Mouse (Mus musculus): Measurements from ENCODE around the gene Ift74. TPM values are rescaled to one million over a fixed set of nuclear protein-coding genes. Genes with fewer than 3 reads are reported as not detected.

Ift74 gene
- polyA plus RNA-seq, 1 experiment from 2014 or later, result 44.9 TPM

DNA sequence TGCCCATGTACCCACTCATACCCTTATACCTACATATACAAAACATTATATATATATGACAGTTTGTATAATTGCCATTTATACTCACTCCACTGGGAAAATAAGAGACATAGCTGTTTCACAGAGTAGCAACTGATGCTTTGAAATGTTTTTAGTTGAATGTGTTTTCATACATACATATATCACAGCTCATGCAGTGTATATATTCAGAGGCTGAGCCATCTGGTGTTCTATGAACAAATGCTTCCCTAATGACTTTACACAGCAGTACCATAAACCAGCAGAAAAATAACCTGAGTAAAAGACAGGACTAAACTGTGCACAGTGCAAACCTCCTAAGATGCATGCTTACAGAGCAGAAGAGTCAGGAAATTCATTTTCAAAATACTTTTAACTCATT is 99.5 kb downstream of the Ift74 start:
- Histone ChIP-seq H3K4me3 (no peak overlapping the region), H3K27me3 (ENCODE audit: low read depth, poor library complexity, severe bottlenecking) (no peaks in the 10 kb centered on the region), H3K9me3 (replicated peaks) (no peaks in the 10 kb centered on the region), H3K4me1 (no peaks in the 10 kb centered on the region), H3K36me3 (no peaks in the 10 kb centered on the region), H3K27ac (no peak overlapping the region)
- DNase-seq (ENCODE audit: low spot score), result no peak

DNA sequence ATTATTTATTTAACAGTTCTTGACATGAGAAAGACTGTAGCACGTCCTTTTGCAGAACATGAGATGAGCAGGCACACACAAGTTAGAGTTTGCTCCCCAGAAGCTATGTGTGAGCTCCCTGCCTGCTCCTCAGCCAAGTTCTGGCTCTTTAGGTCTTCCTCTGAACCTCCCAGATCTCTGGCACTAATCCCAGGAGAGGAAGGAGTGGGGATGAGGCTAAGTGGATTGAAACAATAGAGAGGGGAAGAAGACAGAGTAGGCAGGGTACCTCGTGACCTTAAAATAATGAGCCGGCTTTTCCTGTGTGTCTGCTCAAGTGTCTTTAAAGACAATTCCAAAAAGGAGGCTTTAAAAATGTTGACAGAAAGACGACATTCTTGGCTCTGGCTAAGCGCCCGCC is 100.9 kb downstream of the Ift74 start:
- 84% methylated on average over 6 of the region's 6 CpGs for WGBS
- no peaks in the 10 kb centered on the region for H3K27me3 ChIP-seq (ENCODE audit: low read depth, poor library complexity, severe bottlenecking)
- DNase-seq (ENCODE audit: low spot score), result no peak
- no peak overlapping the region for H3K27ac ChIP-seq
- no peaks in the 10 kb centered on the region for H3K4me1 ChIP-seq
- H3K36me3 ChIP-seq, result no peaks in the 10 kb centered on the region
- no peak overlapping the region for H3K4me3 ChIP-seq
- H3K9me3 ChIP-seq (replicated peaks), result no peaks in the 10 kb centered on the region

DNA sequence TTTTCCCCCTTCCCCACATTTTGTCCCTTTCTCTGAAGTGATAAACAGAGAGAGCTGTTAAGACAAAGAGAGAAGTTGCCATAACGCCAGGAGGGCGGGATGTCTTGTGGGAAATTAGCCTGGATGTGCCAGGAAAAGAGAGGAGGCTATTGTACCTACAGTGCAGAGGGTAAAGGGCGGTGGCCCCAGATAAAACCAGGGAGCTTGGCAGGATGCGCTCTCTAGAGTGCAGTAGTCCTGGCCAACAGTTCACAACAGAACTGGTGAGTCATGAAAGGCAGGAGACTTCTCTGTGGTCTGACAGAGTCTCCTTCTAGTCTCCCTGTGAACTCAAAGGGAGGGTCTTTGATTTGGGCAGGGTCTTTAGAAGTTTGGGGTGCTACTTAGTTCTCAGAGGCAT is 111.5 kb downstream of the Ift74 start:
- H3K27ac ChIP-seq, result no peak overlapping the region
- DNase-seq (ENCODE audit: low spot score), result no peak
- no peaks in the 10 kb centered on the region for H3K4me1 ChIP-seq
- H3K9me3 ChIP-seq (replicated peaks), result no peaks in the 10 kb centered on the region
- H3K4me3 ChIP-seq, result no peak overlapping the region
- H3K27me3 ChIP-seq (ENCODE audit: low read depth, poor library complexity, severe bottlenecking), result no peaks in the 10 kb centered on the region
- WGBS, result 74% methylated on average over 4 of the region's 4 CpGs
- H3K36me3 ChIP-seq, result no peaks in the 10 kb centered on the region

DNA sequence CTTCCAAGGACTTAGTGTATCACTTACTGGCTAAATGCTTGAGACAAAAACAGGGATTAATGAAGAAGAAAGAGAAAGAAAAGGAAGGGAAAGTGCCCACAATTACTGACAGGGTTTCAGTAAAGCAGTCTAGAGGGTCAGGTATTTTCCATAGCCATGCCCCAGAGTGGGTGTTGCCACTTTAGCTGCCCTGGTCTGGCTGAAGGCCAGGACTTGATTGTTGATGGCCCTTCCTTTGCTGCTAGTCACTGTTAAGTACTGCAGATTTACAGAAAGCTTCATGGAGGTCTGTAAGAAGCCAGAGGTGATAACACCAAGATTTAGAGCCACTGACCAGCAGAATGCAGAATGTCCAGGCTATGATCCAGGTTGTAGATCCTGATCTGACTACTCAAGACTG is 118.4 kb downstream of the Ift74 start:
- no peak for DNase-seq (ENCODE audit: low spot score)
- Histone ChIP-seq H3K36me3 (no peaks in the 10 kb centered on the region), H3K9me3 (replicated peaks) (no peaks in the 10 kb centered on the region), H3K4me1 (no peaks in the 10 kb centered on the region), H3K27me3 (ENCODE audit: low read depth, poor library complexity, severe bottlenecking) (no peaks in the 10 kb centered on the region), H3K27ac (no peak overlapping the region), H3K4me3 (no peak overlapping the region)

DNA sequence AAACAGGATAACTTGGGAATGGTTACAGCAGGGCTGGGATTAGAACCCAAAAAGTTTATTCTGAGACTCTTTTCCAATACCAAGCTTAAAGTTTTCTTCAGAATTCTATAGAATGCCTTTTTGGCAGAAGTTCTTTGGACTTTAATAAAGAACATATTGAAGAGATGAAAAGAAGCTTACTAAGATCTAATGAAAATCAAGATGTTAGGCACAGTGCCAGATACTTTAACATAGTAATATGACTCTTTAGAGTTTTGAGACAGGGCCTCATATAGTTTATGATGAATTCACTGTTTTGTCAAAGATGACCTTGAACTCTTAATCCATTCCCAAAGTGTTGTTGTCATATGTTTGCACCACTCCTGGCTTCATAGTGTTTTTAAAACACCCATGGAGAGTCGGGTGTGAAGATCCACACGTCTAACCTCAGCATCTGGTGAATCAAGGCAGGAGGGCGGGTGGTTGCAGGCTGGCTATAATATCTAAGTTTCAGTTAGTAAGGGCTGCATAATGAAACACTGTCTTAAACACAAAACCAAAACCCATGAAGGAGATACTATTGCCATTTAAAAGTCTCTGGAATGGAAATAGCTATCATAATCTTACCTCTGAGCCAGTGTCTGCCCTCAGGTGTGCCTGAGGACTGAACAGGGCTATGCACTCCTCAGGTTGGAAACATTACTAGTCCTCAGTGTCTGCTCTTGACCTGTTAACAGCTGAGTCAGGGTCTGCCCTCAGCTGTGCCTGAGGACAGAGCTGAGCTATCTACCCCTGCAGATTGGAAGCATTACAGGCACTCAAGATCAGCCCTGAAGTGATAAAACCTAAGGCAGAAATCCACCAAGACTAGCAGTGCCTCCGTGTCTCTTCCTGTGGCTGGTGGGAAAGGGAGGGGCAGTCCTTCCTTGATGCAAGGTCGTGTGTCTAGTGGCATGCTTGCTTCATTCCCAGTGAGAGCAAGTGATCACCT is 123.3 kb downstream of the Ift74 start:
- no peak for DNase-seq (ENCODE audit: low spot score)
- Histone ChIP-seq H3K9me3 (replicated peaks) (no peaks in the 10 kb centered on the region), H3K27me3 (ENCODE audit: low read depth, poor library complexity, severe bottlenecking) (no peaks in the 10 kb centered on the region), H3K4me3 (no peak overlapping the region), H3K4me1 (peaks cover 6% of the 10 kb centered on the region; the same call in 1 of the 2 replicates), H3K36me3 (no peaks in the 10 kb centered on the region), H3K27ac (no peak overlapping the region)
- 69% methylated on average over 5 of the region's 5 CpGs for WGBS

DNA sequence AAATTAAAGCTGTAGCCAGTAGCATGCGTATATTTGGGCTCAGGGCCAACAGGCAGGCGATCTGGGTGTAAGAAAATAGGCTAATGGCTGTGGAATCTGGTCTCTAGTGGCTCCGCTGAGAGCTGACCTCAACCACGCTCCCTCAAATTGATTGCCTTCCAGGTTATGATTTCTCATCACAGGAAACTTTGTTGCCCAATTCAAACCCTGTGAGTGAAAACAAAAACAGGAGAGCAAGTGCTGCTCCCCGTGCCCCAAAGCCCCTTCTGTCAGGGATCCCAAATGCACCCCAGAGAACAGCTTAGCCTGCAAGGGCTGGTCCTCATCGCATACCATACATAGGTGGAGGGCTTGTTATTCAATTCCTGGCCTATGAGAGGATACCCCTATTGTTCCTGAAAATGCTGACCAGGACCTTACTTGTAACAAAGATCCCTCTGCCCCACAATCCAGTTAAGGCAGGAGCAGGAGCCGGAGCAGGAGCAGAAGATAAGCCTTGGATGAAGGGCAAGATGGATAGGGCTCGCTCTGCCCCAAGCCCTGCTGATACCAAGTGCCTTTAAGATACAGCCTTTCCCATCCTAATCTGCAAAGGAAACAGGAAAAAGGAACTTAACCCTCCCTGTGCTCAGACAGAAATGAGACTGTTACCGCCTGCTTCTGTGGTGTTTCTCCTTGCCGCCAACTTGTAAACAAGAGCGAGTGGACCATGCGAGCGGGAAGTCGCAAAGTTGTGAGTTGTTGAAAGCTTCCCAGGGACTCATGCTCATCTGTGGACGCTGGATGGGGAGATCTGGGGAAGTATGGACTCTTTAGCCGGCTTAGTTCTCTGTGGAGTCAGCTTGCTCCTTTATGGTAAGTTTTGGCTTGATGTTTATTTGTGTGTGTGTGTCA is 124.8 kb downstream of the Ift74 start, which contains the start of gene Tek:
Gene Tek (plus strand): TSS at position 452 of the 894 bp plus-strand sequence.
- H3K4me3 ChIP-seq, result peak within 1 kb of the TSS; percentile 24

DNA sequence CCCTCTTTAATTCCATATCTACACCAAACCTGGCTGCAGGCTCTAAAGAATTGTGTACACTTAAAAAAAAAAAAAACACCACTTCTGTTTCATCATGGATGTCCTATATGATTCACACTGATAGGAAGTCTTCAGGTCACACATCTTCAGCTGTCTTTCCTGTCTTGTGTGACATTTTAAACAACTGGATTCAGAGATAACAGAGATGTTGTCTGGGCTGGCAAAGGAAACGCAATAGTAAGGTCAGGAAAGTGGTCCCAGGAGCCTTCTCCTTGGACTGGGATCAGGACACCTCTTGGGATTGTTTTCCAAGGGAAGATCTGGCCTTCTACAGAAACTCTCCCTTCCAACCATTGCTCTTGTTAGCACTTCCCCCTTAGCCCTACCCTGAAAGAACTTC is 127.5 kb downstream of the Ift74 start:
- Histone ChIP-seq H3K27me3 (ENCODE audit: low read depth, poor library complexity, severe bottlenecking) (no peaks in the 10 kb centered on the region), H3K27ac (no peak overlapping the region), H3K36me3 (no peaks in the 10 kb centered on the region), H3K4me1 (peaks cover 10% of the 10 kb centered on the region), H3K4me3 (no peak overlapping the region), H3K9me3 (replicated peaks) (no peaks in the 10 kb centered on the region)
- no peak for DNase-seq (ENCODE audit: low spot score)
- 76% methylated on average over 1 of the region's 1 CpGs for WGBS

More for the DNA sequence above, 124.8 kb downstream of the Ift74 start, which contains the start of gene Tek:
- WGBS, result 70% methylated on average over 16 of the region's 16 CpGs
- H3K9me3 ChIP-seq (replicated peaks), result no peaks in the 10 kb centered on the region
- H3K27me3 ChIP-seq (ENCODE audit: low read depth, poor library complexity, severe bottlenecking), result no peaks in the 10 kb centered on the region
- peak within 1 kb of the TSS; percentile 26; the same call in 1 of the 2 replicates for H3K27ac ChIP-seq
- no peak for DNase-seq (ENCODE audit: low spot score)
- H3K36me3 ChIP-seq, result no peaks in the 10 kb centered on the region
- peaks cover 6% of the 10 kb centered on the region; the same call in 1 of the 2 replicates for H3K4me1 ChIP-seq

MicroRNA genes within 50 kb of the gene (microRNA counts, 519-probe panel; counts per million panel counts)
- 5,151 counts per million, percentile 88 among the panel's probes with 10 or more counts for microRNA mmu-miR-872

Small RNA genes lying within 50 kb of the gene (microRNA-seq; reads per million reads assigned to microRNA genes)
- 2,790 reads per million, percentile 86 among the genes with 10 or more reads in this experiment for gene Mir872

Other genes starting within 250 kb of the Ift74 start
- gene Gm10306, start 57.9 kb upstream of the Ift74 start, polyA plus RNA-seq (2016; fragmentation: Nextera tagmentation; extraction: Ambion mirVana), result not detected in 2 replicates
- 25.3 and 26.0 TPM in 2 replicates for gene Caap1, start 57.7 kb upstream of the Ift74 start, polyA plus RNA-seq (2016; fragmentation: Nextera tagmentation; extraction: Ambion mirVana)
- 99.7 and 104 TPM in 2 replicates for gene Plaa, start 11.2 kb upstream of the Ift74 start, polyA plus RNA-seq (2016; fragmentation: Nextera tagmentation; extraction: Ambion mirVana)
- gene Lrrc19, start 35.7 kb downstream of the Ift74 start, polyA plus RNA-seq (2016; fragmentation: Nextera tagmentation; extraction: Ambion mirVana), result 1.0 and 1.1 TPM in 2 replicates
- 7.1 and 9.0 TPM in 2 replicates for gene Tek, start 124.8 kb downstream of the Ift74 start, polyA plus RNA-seq (2016; fragmentation: Nextera tagmentation; extraction: Ambion mirVana)